ENCODE assay signal across 8 mouse cellular contexts in genomic region chr1:177983024-177983450, GRCm38 (mm10). TPM values are rescaled to one million over a fixed set of nuclear protein-coding genes. Genes with fewer than 3 reads are reported as not detected.
A peak's percentile ranks its signal among the peaks of the same experiment; 100 is the strongest.
DNase-seq lines count a peak whose midpoint lies in the region; ATAC-seq and TF ChIP-seq lines count a peak whose summit lies in the region.
"Not testable (repeated sequence)": the region's sequence is repeated elsewhere in the genome, so short reads cannot be mapped to it uniquely, and the experiment has no call there.

Catspere2 (plus strand) TSS chr1:177983423.

- TF ChIP-seq CTCF in heart, adult 2 months (IDR thresholded peaks at IDR 0.05), result peak; percentile 65

- peak within 1 kb of the TSS; percentile 54 for H3K9ac ChIP-seq in embryonic facial prominence, embryonic 14.5 days (ENCODE audit: low read depth, low read length)
- peak within 1 kb of the TSS; percentile 81 for H3K9ac ChIP-seq in heart, adult 2 months (ENCODE audit: low read depth, low read length)
- H3K9ac ChIP-seq in limb, embryonic 13.5 days, result peak within 1 kb of the TSS; percentile 59
- H3K9ac ChIP-seq in midbrain, embryonic 16.5 days (ENCODE audit: low read depth, low read length), result peak within 1 kb of the TSS; percentile 66

- not testable (repeated sequence) for H3K79me2 ChIP-seq in heart, adult 2 months (replicated peaks; ENCODE audit: control insufficient read depth, insufficient read depth, low read length)

- not testable (repeated sequence) for H3K27ac ChIP-seq in embryonic facial prominence, embryonic 14.5 days (replicated peaks; ENCODE audit: low read depth, low read length); limb, embryonic 13.5 days
- H3K27ac ChIP-seq in heart, adult 2 months, result peak within 1 kb of the TSS; percentile 49
- peak within 1 kb of the TSS; percentile 74 for H3K27ac ChIP-seq in midbrain, embryonic 16.5 days (ENCODE audit: low read length)

- intact Hi-C loops in heart, adult 2 months (cut with DNase I), result loop anchor here (5.0 to 10.0 kb wide), 2 partner anchors 186 to 202 kb away; partner anchors contain the start of genes Adss and Desi2

- H3K27me3 ChIP-seq in embryonic facial prominence, embryonic 14.5 days (replicated peaks; ENCODE audit: control insufficient read depth, insufficient read depth, low read length); heart, adult 2 months (ENCODE audit: control insufficient read depth, insufficient read depth, low read length); limb, embryonic 13.5 days; midbrain, embryonic 16.5 days (ENCODE audit: control insufficient read depth, insufficient read depth, low read depth, low read length): not testable (repeated sequence)

- WGBS in embryonic facial prominence, embryonic 14.5 days, result 0% methylated on average over 16 of the region's 21 CpGs
- under 1% methylated on average over 21 of the region's 21 CpGs for WGBS in heart, adult 2 months
- 0% methylated on average over 21 of the region's 21 CpGs for WGBS in limb, embryonic 13.5 days
- WGBS in midbrain, embryonic 16.5 days, result 0% methylated on average over 21 of the region's 21 CpGs

- H3K4me3 ChIP-seq in embryonic facial prominence, embryonic 14.5 days (ENCODE audit: low read depth, low read length), result peak within 1 kb of the TSS; percentile 59
- peak within 1 kb of the TSS; percentile 54 for H3K4me3 ChIP-seq in heart, adult 2 months
- H3K4me3 ChIP-seq in limb, embryonic 13.5 days, result peak within 1 kb of the TSS; percentile 64
- H3K4me3 ChIP-seq in midbrain, embryonic 16.5 days (ENCODE audit: low read depth, low read length), result peak within 1 kb of the TSS; percentile 61

- TF ChIP-seq POLR2A in heart, adult 2 months (IDR thresholded peaks at IDR 0.05; ENCODE audit: insufficient read depth, low read depth, low read length), result not testable (repeated sequence)

- H3K9me3 ChIP-seq in embryonic facial prominence, embryonic 14.5 days (ENCODE audit: control insufficient read depth, low read length); limb, embryonic 13.5 days; midbrain, embryonic 16.5 days (replicated peaks; ENCODE audit: control insufficient read depth, low read length, poor library complexity, severe bottlenecking): not testable (repeated sequence)

- TF ChIP-seq EP300 in heart, adult 2 months (IDR thresholded peaks at IDR 0.05; ENCODE audit: insufficient read depth, low read depth, low read length), result 0 out of 2 replicates have a peak, but pooled peaks have one; percentile 23

- not testable (repeated sequence) for H3K36me3 ChIP-seq in embryonic facial prominence, embryonic 14.5 days (ENCODE audit: control insufficient read depth, insufficient read depth, low read length); heart, adult 2 months (ENCODE audit: control insufficient read depth, insufficient read depth, low read length); limb, embryonic 13.5 days; midbrain, embryonic 16.5 days (ENCODE audit: control insufficient read depth, insufficient read depth, low read length)

- peak within 1 kb of the TSS; percentile 53 for H3K4me2 ChIP-seq in embryonic facial prominence, embryonic 14.5 days (ENCODE audit: low read depth, low read length)
- peak within 1 kb of the TSS; percentile 62 for H3K4me2 ChIP-seq in limb, embryonic 13.5 days (replicated peaks)
- peak within 1 kb of the TSS; percentile 50 for H3K4me2 ChIP-seq in midbrain, embryonic 16.5 days (ENCODE audit: low read length)

- DNase-seq in 3T3-L1 (ENCODE audit: low read depth, low spot score), result peak; percentile 97
- peak; percentile 93 for DNase-seq in adrenal gland, postnatal 4 days (ENCODE audit: low spot score in 2 of 2)
- DNase-seq in embryonic facial prominence, embryonic 14.5 days (ENCODE audit: low spot score), result peak; percentile 98
- DNase-seq in heart, adult 2 months, result peak; percentile 99 to 100
- peak; percentile 100 for DNase-seq in kidney, adult 8-10 months
- DNase-seq in spleen, postnatal 10 days (ENCODE audit: low spot score in 2 of 2), result peak; percentile 96

- ATAC-seq in embryonic facial prominence, embryonic 14.5 days (ENCODE audit: low read depth), result peak; percentile 99
- ATAC-seq in limb, embryonic 13.5 days (ENCODE audit: low FRiP score, low read depth), result peak; percentile 99
- peak; percentile 99 for ATAC-seq in midbrain, embryonic 16.5 days

- H3K4me1 ChIP-seq in embryonic facial prominence, embryonic 14.5 days (ENCODE audit: control insufficient read depth, insufficient read depth, low read length); heart, adult 2 months (ENCODE audit: control insufficient read depth, insufficient read depth, low read length); limb, embryonic 13.5 days; midbrain, embryonic 16.5 days (ENCODE audit: control insufficient read depth, insufficient read depth, low read length): not testable (repeated sequence)

RNA-seq across cellular contexts. Expression of gene Catspere2, which starts in this region (rescaled TPM):
- total RNA-seq in adrenal gland, postnatal 4 days (2021), result 1 to 10 TPM; 1.3 to 1.4 TPM
- polyA plus RNA-seq in embryonic facial prominence, embryonic 14.5 days (2014; fragmentation: Nextera tagmentation; extraction: Ambion mirVana), result 0.31 and 0.47 TPM in 2 replicates
- total RNA-seq in heart, adult 2 months (2021), result under 1 TPM in 1 of 2 experiments, not detected in 1; 0.09 TPM
- polyA plus RNA-seq in heart, adult 2 months (2012; rRNA removed), result 0.10 and 0.23 TPM in 2 replicates
- polyA plus RNA-seq in limb, embryonic 13.5 days (2015; fragmentation: Nextera tagmentation; extraction: Ambion mirVana), result 0.27 and 0.47 TPM in 2 replicates
- polyA plus RNA-seq in midbrain, embryonic 16.5 days (2015; fragmentation: Nextera tagmentation; extraction: Ambion mirVana), result 0.37 and 0.45 TPM in 2 replicates

Comparison
In these comparisons a context has a peak if more than half of its experiments do, and no peak if none do; other contexts are left out.
1. Peak in DNase-seq, ATAC-seq, H3K4me3 ChIP-seq, H3K9ac ChIP-seq and H3K4me2 ChIP-seq in embryonic facial prominence, embryonic 14.5 days; RNA of the gene not detected or under 1 TPM.
2. Peak in DNase-seq, H3K4me3 ChIP-seq, H3K27ac ChIP-seq and H3K9ac ChIP-seq in heart, adult 2 months; RNA of the gene not detected or under 1 TPM.
3. Peak in ATAC-seq, H3K4me3 ChIP-seq, H3K9ac ChIP-seq and H3K4me2 ChIP-seq in limb, embryonic 13.5 days; RNA of the gene not detected or under 1 TPM.
4. Peak in ATAC-seq, H3K4me3 ChIP-seq, H3K27ac ChIP-seq, H3K9ac ChIP-seq and H3K4me2 ChIP-seq in midbrain, embryonic 16.5 days; RNA of the gene not detected or under 1 TPM.